Mouse (Mus musculus): ENCODE measurements around the gene Flrt2. TPM values are rescaled to one million over a fixed set of nuclear protein-coding genes. Genes with fewer than 3 reads are reported as not detected.

The Flrt2 gene
- total RNA-seq, 2 experiments from 2014 or later: 12.2 TPM

- no peak for DNase-seq
Observed at GRCm38 (mm10) chr12:95734075-95734474, 42.0 kb downstream of the Flrt2 start.

- no peak for DNase-seq
Observed at GRCm38 (mm10) chr12:95737571-95737970, 45.5 kb downstream of the Flrt2 start.

GRCm38 (mm10) chr12:95738031-95738430 is 46.0 kb downstream of the Flrt2 start:
- DNase-seq: no peak

- DNase-seq: no peak
Observed at GRCm38 (mm10) chr12:95738491-95739135, 46.6 kb downstream of the Flrt2 start.

DNA sequence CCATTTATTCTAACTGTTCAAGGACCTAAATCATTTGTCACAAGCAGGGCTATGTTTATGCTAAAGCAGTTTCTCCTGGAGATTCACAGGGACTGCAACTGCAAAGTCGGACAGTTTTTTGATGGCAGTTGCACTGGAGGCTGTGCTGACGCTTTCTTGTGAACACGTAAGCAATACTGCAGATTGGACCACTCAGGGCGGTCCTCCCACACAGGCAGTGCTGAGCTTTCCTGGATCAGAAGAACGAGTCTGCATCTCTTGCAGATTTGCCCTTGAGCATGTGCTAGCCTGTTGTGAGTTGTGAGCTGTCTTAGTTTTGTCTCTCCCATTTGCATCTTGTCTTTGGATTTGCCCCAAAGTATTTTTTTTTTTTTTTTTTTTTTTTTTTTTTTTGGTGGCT is 47.7 kb downstream of the Flrt2 start:
- DNase-seq: no peak

- DNase-seq: no peak
Observed at GRCm38 (mm10) chr12:95741296-95741695, 49.3 kb downstream of the Flrt2 start.

- DNase-seq: no peak
Observed at GRCm38 (mm10) chr12:95744307-95744706, 52.3 kb downstream of the Flrt2 start.

DNA sequence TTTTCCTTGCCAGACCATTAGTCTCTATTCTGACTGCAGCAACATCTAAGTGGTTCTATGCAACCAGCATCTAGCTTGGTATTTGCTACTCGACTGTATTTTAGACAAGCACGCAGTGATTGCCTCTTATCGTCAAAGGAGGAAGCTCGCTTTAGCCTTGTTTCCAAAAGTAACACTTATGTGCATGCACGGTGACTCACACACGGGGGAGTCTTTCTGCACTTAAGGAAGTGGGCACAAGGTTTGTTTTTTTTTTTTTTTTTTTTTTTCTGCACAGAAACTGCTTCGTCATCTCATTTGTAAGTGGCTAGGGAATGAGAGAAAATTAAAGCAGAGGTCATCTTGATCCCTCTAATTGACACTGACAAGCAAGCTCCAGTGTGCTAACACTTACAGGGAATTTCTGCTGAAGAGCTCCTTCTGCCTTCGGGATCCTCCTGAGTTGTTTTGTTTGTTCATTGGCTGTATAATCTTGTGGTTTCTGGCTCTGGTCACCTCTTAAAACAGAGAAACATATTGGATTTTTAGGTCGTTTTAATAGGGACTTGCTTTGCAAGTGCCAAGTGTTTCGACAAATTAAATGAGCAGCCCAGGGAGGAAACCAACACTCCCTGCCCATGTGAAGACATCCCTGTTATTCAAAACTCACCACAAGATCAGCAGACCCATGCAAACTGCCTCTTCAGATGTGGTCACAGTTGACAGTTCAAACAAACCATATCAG is 55.0 kb downstream of the Flrt2 start:
- peak in 1 of 2 experiments; percentile 24 for DNase-seq

DNA sequence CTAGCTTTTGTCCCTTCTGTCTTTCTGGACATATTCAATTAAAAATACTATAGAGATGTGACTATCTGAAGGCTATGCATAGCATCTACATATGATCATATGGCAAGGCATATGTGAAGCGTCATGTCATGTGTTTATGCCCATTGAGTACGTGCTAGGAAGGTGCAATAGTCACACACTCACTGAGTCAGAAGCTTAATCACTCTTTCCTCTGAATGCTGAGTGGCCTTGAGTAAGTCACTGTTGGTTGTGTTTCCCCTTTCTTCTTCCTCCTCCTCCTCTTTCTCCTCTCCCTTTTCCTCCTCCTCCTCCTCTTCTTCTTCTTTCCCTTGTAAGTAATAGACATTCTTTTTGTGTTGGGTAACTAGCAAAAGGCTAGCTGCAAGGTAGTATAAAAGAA is 56.7 kb downstream of the Flrt2 start:
- no peak for DNase-seq

GRCm38 (mm10) chr12:95749248-95749647 is 57.2 kb downstream of the Flrt2 start:
- no peak for DNase-seq

DNA sequence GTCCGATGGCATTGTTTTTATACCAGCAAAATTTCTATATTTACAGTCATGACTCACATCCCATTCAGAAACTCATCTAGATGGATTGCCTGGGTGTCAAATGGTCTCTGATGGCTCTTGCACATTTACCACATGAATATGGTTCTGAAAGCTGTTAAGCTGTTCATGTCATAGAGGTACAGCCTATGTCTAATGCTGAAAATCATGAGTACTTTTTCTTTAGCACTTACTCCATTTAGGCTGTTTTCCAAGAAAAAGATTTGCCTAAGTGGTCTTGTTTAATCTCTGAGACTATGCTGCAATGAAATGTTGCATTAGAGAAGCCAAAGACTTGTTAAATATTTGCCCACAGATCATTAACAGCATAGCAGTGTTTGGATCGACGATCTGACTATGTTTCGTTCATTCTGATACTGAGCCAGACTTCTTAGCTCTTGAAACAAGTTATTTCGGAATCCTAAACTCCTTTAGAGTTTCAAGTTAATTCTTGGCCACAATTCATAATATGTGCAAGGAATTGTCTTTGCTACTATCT is 67.3 kb downstream of the Flrt2 start:
- DNase-seq: no peak

DNA sequence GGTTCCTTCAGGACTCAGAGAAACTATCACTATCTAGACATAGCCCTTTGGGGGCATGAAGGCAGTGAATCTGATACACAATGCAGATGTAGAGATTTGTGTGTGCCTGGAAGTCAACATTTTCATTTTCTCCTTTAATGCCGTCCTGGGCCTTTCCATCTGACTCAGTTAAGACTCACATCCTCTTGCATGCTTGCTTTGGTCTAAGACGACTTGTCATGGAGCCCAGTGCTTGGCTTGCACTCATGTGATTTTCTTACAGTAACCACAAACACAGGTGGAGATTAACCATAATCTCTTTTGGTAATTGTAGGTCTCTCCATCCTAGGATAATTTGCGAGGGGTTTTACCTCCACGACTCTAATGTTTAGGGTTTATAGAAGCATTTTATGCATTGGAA is 73.2 kb downstream of the Flrt2 start:
- no peak for DNase-seq

DNA sequence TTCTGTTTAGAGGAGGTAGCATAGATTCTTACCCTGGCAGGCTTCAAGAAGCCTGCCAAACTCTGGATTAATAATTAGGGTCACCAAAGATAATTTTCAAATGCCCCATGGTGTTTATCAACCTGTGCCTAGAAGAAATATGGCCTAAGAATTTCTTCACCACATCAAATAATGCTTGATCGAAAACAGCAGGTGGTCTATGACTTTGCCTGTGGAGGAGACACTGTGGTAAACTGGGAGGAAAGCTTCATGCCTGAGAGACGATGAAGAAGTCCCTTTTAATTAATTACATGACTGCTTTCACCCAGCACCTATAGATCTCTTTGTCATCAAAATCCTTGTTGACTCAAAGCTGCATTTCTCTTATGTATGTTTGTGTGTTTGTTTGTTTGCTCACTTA is 77.0 kb downstream of the Flrt2 start:
- no peak for DNase-seq

DNA sequence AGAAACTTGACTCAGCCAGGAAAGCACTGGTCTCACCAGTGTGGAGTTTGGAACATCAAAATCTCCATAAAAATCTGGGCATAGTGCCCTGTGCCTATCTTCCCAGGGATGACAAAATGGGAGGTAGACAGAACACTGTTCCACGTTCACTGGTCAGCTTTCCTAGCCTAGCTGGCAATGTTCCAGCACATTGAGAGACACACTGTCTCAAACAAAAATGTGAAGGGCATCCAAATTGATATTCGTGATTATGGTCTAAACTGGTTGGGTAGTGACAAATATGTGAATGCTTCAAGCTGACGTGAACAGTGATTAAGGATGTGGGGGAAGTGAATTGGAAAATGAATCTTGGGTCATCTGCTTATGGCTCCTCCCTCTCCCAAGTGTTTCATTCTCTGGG is 78.2 kb downstream of the Flrt2 start:
- DNase-seq: peak in 1 of 2 experiments; percentile 28

DNA sequence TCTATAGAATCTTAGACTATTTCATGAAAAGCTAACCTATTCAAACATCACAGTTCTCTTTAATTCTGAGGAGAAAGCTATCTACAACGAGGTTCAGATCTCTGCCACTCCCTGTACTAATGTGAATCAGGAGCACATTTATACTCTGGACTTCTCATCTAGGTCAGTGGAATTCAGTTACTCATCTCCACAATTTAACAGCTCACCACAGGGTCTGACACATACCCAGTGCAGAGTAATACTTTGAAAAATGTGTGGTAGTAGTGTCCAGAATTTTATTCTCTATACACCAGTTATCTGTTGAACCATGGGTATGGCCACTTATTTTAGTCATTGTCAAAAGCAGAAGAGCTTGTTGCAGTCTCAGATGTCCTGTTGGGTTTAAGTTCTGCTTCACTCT is 98.1 kb downstream of the Flrt2 start:
- no peak for DNase-seq

- DNase-seq: no peak
Observed at GRCm38 (mm10) chr12:95816660-95817059, 124.6 kb downstream of the Flrt2 start.
